Mouse (Mus musculus): Measurements from ENCODE around the gene Tspo. TPM values are rescaled to one million over a fixed set of nuclear protein-coding genes. Genes with fewer than 3 reads are reported as not detected.
A peak's percentile ranks its signal among the peaks of the same experiment; 100 is the strongest.

The Tspo gene
- polyA plus RNA-seq, 1 experiment from 2014 or later, result 24.7 TPM

DNA sequence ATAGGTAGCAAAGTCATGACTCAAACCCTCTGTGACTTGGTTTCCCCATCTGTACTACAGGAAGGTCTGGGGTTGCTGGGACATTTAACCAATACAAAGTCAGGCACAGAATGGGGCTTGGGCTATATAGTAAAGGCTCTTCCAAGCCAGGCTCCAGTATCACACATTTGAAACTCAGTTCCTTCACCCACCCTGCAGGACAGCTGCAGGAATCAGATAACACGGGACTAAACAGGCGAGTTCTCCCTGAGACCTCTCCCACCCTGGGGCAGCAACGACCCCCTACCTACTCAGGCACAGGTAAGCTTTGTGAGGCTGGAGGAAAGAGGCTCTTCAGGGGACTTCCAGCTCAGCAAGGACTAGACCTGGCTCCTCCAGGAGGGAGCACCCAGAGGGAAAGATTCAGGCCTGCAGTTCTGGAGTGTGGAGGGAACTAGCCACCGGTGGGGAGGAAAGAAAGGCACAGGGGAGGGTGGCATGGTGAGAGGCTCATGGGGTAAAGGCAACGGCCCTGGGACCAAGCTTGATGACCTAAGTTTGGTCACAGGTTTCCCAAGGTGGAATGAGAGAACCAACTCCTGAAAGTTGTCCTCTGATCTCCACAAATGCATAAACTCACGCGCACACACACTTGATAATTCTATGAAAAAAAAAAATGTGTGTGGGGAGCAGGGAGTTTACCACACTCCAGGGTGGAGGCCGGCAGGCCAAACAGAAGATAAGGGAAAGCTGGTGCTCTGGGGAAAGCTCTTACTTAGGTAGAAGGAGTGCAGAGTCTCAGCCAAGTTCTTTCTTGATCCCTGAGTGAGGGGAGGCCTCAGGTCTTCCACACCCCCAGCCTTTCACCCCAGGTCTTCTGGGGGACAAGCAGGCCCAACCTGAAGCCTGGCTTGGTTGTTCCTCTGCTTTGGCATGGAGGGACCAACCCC is 29.1 kb downstream of the Tspo start:
- H3K27ac ChIP-seq (replicated peaks; ENCODE audit: low read depth, low read length), result no peak overlapping the region
- no peak overlapping the region for H3K9ac ChIP-seq (replicated peaks; ENCODE audit: low read length)
- WGBS, result 74% methylated on average over 8 of the region's 8 CpGs
- DNase-seq (ENCODE audit: low spot score) (no peak), ATAC-seq (replicated peaks; ENCODE audit: insufficient number of reproducible peaks, low FRiP score, low TSS enrichment, low read depth) (no peak)
- H3K4me1 ChIP-seq (ENCODE audit: control insufficient read depth, insufficient read depth, low read length), result 0 out of 2 replicates have a peak, but pooled peaks cover 3% of the 10 kb centered on the region
- H3K36me3 ChIP-seq (replicated peaks; ENCODE audit: control insufficient read depth, insufficient read depth, low read depth, low read length), result no peaks in the 10 kb centered on the region; the same call in 1 of the 2 replicates
- no peaks in the 10 kb centered on the region for H3K9me3 ChIP-seq (replicated peaks; ENCODE audit: control insufficient read depth, low read length)
- no peak overlapping the region for H3K4me2 ChIP-seq (ENCODE audit: low read depth, low read length)
- H3K4me3 ChIP-seq (ENCODE audit: low read depth, low read length), result no peak overlapping the region
- no peaks in the 10 kb centered on the region for H3K27me3 ChIP-seq (ENCODE audit: control insufficient read depth, insufficient read depth, low read length)

DNA sequence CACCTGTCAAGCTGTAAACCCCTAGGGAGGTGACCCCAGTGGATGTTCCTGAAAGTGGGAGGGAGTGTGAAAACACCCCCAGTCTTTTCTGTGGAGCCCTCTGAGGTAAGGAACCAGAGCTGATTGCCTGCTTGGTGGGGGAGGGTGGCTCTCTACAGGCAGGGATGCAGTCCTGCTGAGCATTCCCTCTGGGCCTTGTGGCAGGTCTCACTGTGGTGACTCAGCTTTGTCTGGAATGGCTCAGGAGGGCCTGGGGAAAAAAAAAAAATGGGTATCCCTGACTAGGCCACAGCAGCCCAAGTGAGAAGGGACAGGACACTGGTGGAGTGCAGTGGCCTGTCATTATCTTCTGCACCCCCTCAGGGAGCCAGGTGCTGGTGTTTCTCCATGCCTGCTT is 29.8 kb downstream of the Tspo start:
- H3K9ac ChIP-seq (replicated peaks; ENCODE audit: low read length), result 0 out of 2 replicates have a peak overlapping the region, but pooled peaks have one; percentile 10
- H3K4me1 ChIP-seq (ENCODE audit: control insufficient read depth, insufficient read depth, low read length), result 0 out of 2 replicates have a peak, but pooled peaks cover 3% of the 10 kb centered on the region
- ATAC-seq (replicated peaks; ENCODE audit: insufficient number of reproducible peaks, low FRiP score, low TSS enrichment, low read depth), result no peak
- no peak overlapping the region for H3K27ac ChIP-seq (replicated peaks; ENCODE audit: low read depth, low read length)
- no peak for DNase-seq (ENCODE audit: low spot score)
- no peak overlapping the region for H3K4me3 ChIP-seq (ENCODE audit: low read depth, low read length)
- H3K27me3 ChIP-seq (ENCODE audit: control insufficient read depth, insufficient read depth, low read length), result no peaks in the 10 kb centered on the region
- peak overlapping the region; percentile 84; the same call in 1 of the 2 replicates for H3K4me2 ChIP-seq (ENCODE audit: low read depth, low read length)
- H3K9me3 ChIP-seq (replicated peaks; ENCODE audit: control insufficient read depth, low read length), result no peaks in the 10 kb centered on the region
- H3K36me3 ChIP-seq (replicated peaks; ENCODE audit: control insufficient read depth, insufficient read depth, low read depth, low read length), result no peaks in the 10 kb centered on the region; the same call in 1 of the 2 replicates

DNA sequence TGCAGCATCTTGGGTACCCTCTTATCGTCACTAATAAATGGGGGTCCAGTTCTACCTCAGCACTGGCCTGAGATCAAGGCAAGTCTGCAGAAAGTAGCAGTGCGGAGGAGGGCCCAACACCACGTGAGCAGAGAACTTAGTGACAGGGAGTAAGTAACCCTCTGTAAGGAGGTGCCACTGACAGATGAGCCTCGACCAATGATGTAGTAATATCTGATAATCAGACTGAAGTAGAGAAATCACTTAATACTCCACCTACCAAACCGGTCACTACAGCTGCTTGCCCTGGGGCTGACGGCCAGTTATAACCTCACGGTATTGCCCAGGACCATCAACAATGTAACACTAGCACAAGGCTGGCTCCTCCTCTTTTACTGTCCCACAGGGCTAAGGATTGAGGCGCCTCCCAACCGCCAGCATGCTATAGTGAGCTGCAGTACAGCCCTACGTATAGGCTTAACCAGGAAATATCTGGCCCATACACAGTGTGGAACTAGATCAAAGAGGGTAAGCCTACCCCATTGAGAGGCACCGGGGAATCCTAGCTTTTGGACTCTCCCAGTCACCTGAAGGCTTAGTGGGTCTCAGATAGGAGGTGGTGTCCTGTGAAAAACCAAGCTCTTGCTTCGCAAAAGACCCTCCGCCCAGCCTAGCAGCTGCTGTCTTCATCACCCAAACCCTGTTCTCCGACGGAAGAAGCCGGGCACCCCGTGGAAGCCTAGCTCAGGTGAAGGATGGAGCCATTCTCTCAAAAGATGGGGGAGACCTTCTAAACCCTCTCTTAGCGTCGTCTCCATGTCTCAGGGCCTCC is 30.5 kb downstream of the Tspo start:
- peak overlapping the region; percentile 52 for H3K4me3 ChIP-seq (ENCODE audit: low read depth, low read length)
- no peaks in the 10 kb centered on the region for H3K9me3 ChIP-seq (replicated peaks; ENCODE audit: control insufficient read depth, low read length)
- peak overlapping the region; percentile 84 for H3K4me2 ChIP-seq (ENCODE audit: low read depth, low read length)
- 11% methylated on average over 19 of the region's 19 CpGs for whole genome bisulfite sequencing
- no peak overlapping the region for H3K27ac ChIP-seq (replicated peaks; ENCODE audit: low read depth, low read length)
- H3K36me3 ChIP-seq (replicated peaks; ENCODE audit: control insufficient read depth, insufficient read depth, low read depth, low read length), result no peaks in the 10 kb centered on the region
- ATAC-seq (replicated peaks; ENCODE audit: insufficient number of reproducible peaks, low FRiP score, low TSS enrichment, low read depth) (peak; percentile 60; the same call in 1 of the 2 replicates), DNase-seq (ENCODE audit: low spot score) (peak; percentile 43)
- no peaks in the 10 kb centered on the region for H3K27me3 ChIP-seq (ENCODE audit: control insufficient read depth, insufficient read depth, low read length)
- peak overlapping the region; percentile 84 for H3K9ac ChIP-seq (replicated peaks; ENCODE audit: low read length)
- H3K4me1 ChIP-seq (ENCODE audit: control insufficient read depth, insufficient read depth, low read length), result 0 out of 2 replicates have a peak, but pooled peaks cover 3% of the 10 kb centered on the region

DNA sequence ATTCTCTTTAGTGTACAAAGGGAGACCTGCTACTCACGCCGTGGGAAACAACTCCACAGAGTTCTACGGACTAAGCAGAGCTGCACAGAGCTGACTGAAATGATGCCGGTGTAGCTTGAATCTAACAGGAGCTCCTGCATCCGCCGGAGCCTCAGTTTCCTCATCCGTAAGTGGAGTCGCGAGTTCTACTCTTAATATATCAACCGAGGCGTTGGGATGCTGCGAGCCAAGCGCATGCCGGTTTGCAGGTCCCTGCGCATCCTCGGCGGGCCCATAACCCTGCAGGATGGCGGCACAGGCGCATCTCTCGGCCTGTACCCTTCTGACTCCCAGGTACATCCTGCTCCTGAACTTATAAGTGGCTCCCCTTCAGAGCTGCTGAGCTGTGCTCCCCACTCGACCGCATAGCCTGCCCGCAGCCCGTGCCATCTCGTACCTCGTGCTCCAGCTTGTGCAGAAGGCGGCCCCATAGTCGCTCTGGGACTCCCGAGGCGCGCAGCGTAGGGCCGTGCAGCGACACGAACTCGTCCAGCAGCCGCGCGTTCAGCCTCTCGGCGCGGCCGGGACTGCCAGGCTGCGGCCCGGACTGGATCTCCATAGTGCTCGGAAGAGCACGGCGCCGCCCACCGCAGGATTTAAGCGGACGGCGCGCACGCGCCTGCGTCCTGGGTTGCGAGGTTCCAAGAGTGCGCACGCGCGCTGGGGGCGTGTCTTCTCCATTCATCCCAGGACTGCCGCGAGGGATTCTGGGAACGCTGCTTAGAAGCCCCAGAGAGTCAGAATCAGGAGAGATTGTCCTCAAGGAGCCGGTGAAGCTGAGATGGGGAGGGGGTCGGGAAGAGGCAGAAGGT is 31.3 kb downstream of the Tspo start, which contains the start of gene Ttll12:
TSS of gene Ttll12 (minus strand) at position 645 of the 851 bp plus-strand sequence.
- H3K9me3 ChIP-seq (replicated peaks; ENCODE audit: control insufficient read depth, low read length), result no peaks in the 10 kb centered on the region
- WGBS, result under 1% methylated on average over 68 of the region's 68 CpGs

DNA sequence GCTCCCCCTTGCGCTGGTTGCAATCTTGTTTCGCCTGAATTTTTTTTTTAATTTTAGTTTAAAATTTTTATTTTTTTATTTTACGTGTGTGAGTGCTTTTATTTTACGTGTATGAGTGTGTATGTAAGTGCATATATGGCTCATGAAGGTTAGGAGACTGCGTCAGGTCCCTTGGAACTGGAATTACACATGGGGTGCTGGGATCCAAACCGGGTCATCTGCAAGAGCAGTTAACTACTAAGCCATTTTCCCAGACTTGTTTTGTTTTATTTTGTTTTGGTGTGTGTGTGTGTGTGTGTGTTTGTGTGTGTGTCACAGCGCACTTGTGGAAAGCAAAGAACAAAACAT is 31.9 kb downstream of the Tspo start:
- H3K27ac ChIP-seq (replicated peaks; ENCODE audit: low read depth, low read length), result no peak overlapping the region
- ATAC-seq (replicated peaks; ENCODE audit: insufficient number of reproducible peaks, low FRiP score, low TSS enrichment, low read depth) (no peak), DNase-seq (ENCODE audit: low spot score) (no peak)
- peak overlapping the region; percentile 39 for H3K4me2 ChIP-seq (ENCODE audit: low read depth, low read length)
- H3K9ac ChIP-seq (replicated peaks; ENCODE audit: low read length), result peak overlapping the region; percentile 27; the same call in 1 of the 2 replicates
- no peaks in the 10 kb centered on the region for H3K27me3 ChIP-seq (ENCODE audit: control insufficient read depth, insufficient read depth, low read length)
- WGBS, result 39% methylated on average over 7 of the region's 7 CpGs
- 0 out of 2 replicates have a peak, but pooled peaks cover 3% of the 10 kb centered on the region for H3K4me1 ChIP-seq (ENCODE audit: control insufficient read depth, insufficient read depth, low read length)
- no peaks in the 10 kb centered on the region for H3K36me3 ChIP-seq (replicated peaks; ENCODE audit: control insufficient read depth, insufficient read depth, low read depth, low read length)
- H3K9me3 ChIP-seq (replicated peaks; ENCODE audit: control insufficient read depth, low read length), result no peaks in the 10 kb centered on the region
- H3K4me3 ChIP-seq (ENCODE audit: low read depth, low read length), result peak overlapping the region; percentile 52

More for the DNA sequence above, 31.3 kb downstream of the Tspo start, which contains the start of gene Ttll12:
- DNase-seq (ENCODE audit: low spot score) (peak; percentile 100), ATAC-seq (replicated peaks; ENCODE audit: insufficient number of reproducible peaks, low FRiP score, low TSS enrichment, low read depth) (peak; percentile 93)
- no peak within 1 kb of the TSS for H3K27ac ChIP-seq (replicated peaks; ENCODE audit: low read depth, low read length)
- H3K36me3 ChIP-seq (replicated peaks; ENCODE audit: control insufficient read depth, insufficient read depth, low read depth, low read length), result no peaks in the 10 kb centered on the region
- H3K4me3 ChIP-seq (ENCODE audit: low read depth, low read length), result peak within 1 kb of the TSS; percentile 52
- peak within 1 kb of the TSS; percentile 84 for H3K4me2 ChIP-seq (ENCODE audit: low read depth, low read length)
- H3K4me1 ChIP-seq (ENCODE audit: control insufficient read depth, insufficient read depth, low read length), result 0 out of 2 replicates have a peak, but pooled peaks cover 3% of the 10 kb centered on the region
- H3K9ac ChIP-seq (replicated peaks; ENCODE audit: low read length), result peak within 1 kb of the TSS; percentile 84
- no peaks in the 10 kb centered on the region for H3K27me3 ChIP-seq (ENCODE audit: control insufficient read depth, insufficient read depth, low read length)

DNA sequence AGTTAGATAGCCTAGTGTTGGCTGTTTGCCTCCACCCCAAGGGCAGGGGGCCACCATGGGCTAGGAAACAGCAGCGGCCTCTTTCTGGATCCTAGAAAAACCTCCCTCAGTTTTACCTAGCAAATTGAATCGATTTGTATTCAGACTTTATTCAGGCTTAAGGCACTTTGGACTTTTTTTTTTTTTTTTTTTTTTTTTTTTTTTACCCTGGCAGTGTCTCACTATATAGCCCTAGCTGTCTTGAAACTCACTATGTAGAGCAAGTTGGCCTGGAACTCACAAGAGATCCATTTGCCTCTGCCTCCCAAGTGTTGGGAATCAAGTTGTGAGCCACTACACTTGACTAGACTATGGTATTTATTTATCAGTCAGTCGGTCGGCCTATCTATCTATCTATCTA is 33.4 kb downstream of the Tspo start:
- H3K4me1 ChIP-seq (ENCODE audit: control insufficient read depth, insufficient read depth, low read length), result 0 out of 2 replicates have a peak, but pooled peaks cover 3% of the 10 kb centered on the region
- H3K36me3 ChIP-seq (replicated peaks; ENCODE audit: control insufficient read depth, insufficient read depth, low read depth, low read length), result no peaks in the 10 kb centered on the region
- ATAC-seq (replicated peaks; ENCODE audit: insufficient number of reproducible peaks, low FRiP score, low TSS enrichment, low read depth) (no peak), DNase-seq (ENCODE audit: low spot score) (no peak)
- no peak overlapping the region for H3K4me2 ChIP-seq (ENCODE audit: low read depth, low read length)
- WGBS, result 84% methylated on average over 4 of the region's 4 CpGs
- no peaks in the 10 kb centered on the region for H3K9me3 ChIP-seq (replicated peaks; ENCODE audit: control insufficient read depth, low read length)
- no peaks in the 10 kb centered on the region for H3K27me3 ChIP-seq (ENCODE audit: control insufficient read depth, insufficient read depth, low read length)
- no peak overlapping the region for H3K9ac ChIP-seq (replicated peaks; ENCODE audit: low read length)
- H3K27ac ChIP-seq (replicated peaks; ENCODE audit: low read depth, low read length), result no peak overlapping the region
- no peak overlapping the region for H3K4me3 ChIP-seq (ENCODE audit: low read depth, low read length)

DNA sequence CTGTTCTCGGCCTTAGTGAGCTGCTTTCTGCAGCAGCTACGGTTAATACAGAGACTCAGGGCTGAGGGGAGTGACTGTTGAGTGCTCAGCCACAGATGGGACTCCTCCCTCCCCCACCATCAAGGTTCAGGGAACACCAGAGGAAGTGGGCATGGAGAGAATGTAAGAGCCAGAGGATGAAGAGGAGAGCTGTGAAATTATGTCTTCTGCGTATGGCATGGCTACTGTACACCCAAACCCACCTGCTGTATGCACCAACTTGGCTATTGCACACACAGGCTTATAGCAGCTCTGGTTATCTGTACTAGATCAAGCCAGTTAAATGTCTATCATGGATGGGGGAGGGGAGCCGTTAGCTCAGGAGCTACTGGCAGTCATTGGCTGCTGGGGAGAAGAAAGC is 37.8 kb downstream of the Tspo start:
- no peaks in the 10 kb centered on the region for H3K4me1 ChIP-seq (ENCODE audit: control insufficient read depth, insufficient read depth, low read length)
- H3K27me3 ChIP-seq (ENCODE audit: control insufficient read depth, insufficient read depth, low read length), result no peaks in the 10 kb centered on the region
- no peak overlapping the region for H3K4me3 ChIP-seq (ENCODE audit: low read depth, low read length)
- ATAC-seq (replicated peaks; ENCODE audit: insufficient number of reproducible peaks, low FRiP score, low TSS enrichment, low read depth) (no peak), DNase-seq (ENCODE audit: low spot score) (no peak)
- 58% methylated on average over 4 of the region's 4 CpGs for WGBS
- H3K27ac ChIP-seq (replicated peaks; ENCODE audit: low read depth, low read length), result no peak overlapping the region
- H3K9ac ChIP-seq (replicated peaks; ENCODE audit: low read length), result no peak overlapping the region
- H3K9me3 ChIP-seq (replicated peaks; ENCODE audit: control insufficient read depth, low read length), result no peaks in the 10 kb centered on the region
- H3K4me2 ChIP-seq (ENCODE audit: low read depth, low read length), result no peak overlapping the region
- no peaks in the 10 kb centered on the region for H3K36me3 ChIP-seq (replicated peaks; ENCODE audit: control insufficient read depth, insufficient read depth, low read depth, low read length)

All from embryonic facial prominence, embryonic 11.5 days (tissue).